Mouse (Mus musculus) E14TG2a.4 (cell line): ENCODE data around the gene Dstyk.

Source experiments
- CTCF ChIP-seq: conservative IDR thresholded peaks from 2 replicates; pipeline ENCODE4 v1.5.1; 2014; ENCODE audit warnings: low read length
- NANOG ChIP-seq: IDR thresholded peaks from 2 replicates; pipeline ENCODE4 v1.6.1; 2014; ENCODE audit warnings: borderline replicate concordance, low read length, mixed read lengths

DNA sequence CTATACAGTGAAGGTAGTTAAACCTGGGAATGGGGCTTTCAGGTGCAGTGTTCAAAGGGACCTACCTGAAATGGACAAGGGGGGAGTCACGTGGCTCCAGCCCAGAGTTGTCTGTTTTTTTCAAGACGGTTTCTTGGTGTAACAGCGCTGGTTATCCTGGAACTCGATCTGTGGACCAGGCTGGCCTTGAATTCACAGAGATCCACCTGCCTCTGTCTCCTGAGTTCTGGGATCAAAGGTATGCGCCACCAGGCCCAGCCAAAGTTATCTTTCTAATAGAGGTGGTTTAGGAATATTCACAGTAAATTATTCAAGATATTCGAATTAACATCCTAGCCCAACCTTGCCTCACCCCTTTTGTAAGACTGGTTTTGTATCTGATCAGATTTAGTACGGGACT is 89.3 kb downstream of the Dstyk start:
- TF ChIP-seq CTCF (no peak), NANOG (no peak)
